Mouse (Mus musculus) heart, embryonic 13.5 days (tissue): Measurements from ENCODE around the gene Ttc28. TPM values are rescaled to one million over a fixed set of nuclear protein-coding genes. Genes with fewer than 3 reads are reported as not detected.

Source experiments
- ATAC-seq: fragments of 200-750 bp; cut with Nextera tagmentation; 2 replicates; pipeline ENCODE4 v1.8.0; 2017; ENCODE audit warnings: moderate TSS enrichment; ENCODE audit not compliant: insufficient number of reproducible peaks, low FRiP score, low TSS enrichment; ENCODE audit errors: extremely low read depth
- H3K27ac ChIP-seq: fragments of 300-500 bp; sonication (generic); replicated peaks from 2 replicates; pipeline ENCODE4 v1.5.1; 2015; ENCODE audit warnings: moderate library complexity, mild to moderate bottlenecking, inconsistent platforms
- H3K27me3 ChIP-seq: fragments of 300-500 bp; sonication (generic); replicated peaks from 2 replicates; pipeline ENCODE4 v1.6.1; 2015; ENCODE audit warnings: mild to moderate bottlenecking, inconsistent platforms
- H3K36me3 ChIP-seq: fragments of 300-500 bp; sonication (generic); 2 replicates; pipeline ENCODE4 v1.6.1; 2015; ENCODE audit warnings: mild to moderate bottlenecking, inconsistent platforms
- H3K4me1 ChIP-seq: fragments of 300-500 bp; sonication (generic); 2 replicates; pipeline ENCODE4 v1.6.1; 2015; ENCODE audit warnings: inconsistent platforms
- H3K4me2 ChIP-seq: fragments of 300-500 bp; sonication (generic); 2 replicates; pipeline ENCODE4 v1.6.1; 2015; ENCODE audit warnings: inconsistent platforms, mild to moderate bottlenecking, moderate library complexity
- H3K4me3 ChIP-seq: fragments of 300-500 bp; sonication (generic); 2 replicates; pipeline ENCODE4 v1.5.1; 2015; ENCODE audit warnings: moderate library complexity, mild to moderate bottlenecking, inconsistent platforms
- H3K9ac ChIP-seq: fragments of 300-500 bp; sonication (generic); 2 replicates; pipeline ENCODE4 v1.6.1; 2015; ENCODE audit warnings: inconsistent platforms, mild to moderate bottlenecking, moderate library complexity
- H3K9me3 ChIP-seq: fragments of 300-500 bp; sonication (generic); 2 replicates; pipeline ENCODE4 v1.6.1; 2016; ENCODE audit warnings: inconsistent platforms
- WGBS: fragments of 180-500 bp; shearing (Covaris S2); methylation state at CpG from one replicate; pipeline ENCODE4 v1.1.7; 2015; ENCODE audit warnings: mixed read lengths; 5-methylcytosine and 5-hydroxymethylcytosine counted together
- polyA plus RNA-seq: library from polyadenylated mRNA; unstranded; fragments of >200 nt; fragmentation: Nextera tagmentation; extraction: Ambion mirVana; gene quantifications from 2 replicates; pipeline ENCODE4 v1.2.1, GENCODE M21; 2015

The Ttc28 gene
- polyA plus RNA-seq, 1 experiment from 2014 or later: 7.6 TPM

GRCm38 (mm10) chr5:111155928-111156327, 276.3 kb downstream of the Ttc28 start:
- Histone ChIP-seq H3K27ac (0 out of 2 replicates have a peak overlapping the region, but pooled peaks have one; percentile 24), H3K27me3 (peaks cover 16% of the 10 kb centered on the region), H3K36me3 (no peaks in the 10 kb centered on the region), H3K4me3 (no peak overlapping the region), H3K4me1 (peaks cover 73% of the 10 kb centered on the region), H3K9me3 (no peaks in the 10 kb centered on the region), H3K4me2 (no peak overlapping the region), H3K9ac (no peak overlapping the region)
- ATAC-seq: no peak
- WGBS: 73% methylated on average over 12 of the region's 12 CpGs

GRCm38 (mm10) chr5:111158266-111158665, 278.7 kb downstream of the Ttc28 start:
- Histone ChIP-seq H3K4me1 (peaks cover 70% of the 10 kb centered on the region), H3K9ac (no peak overlapping the region), H3K36me3 (no peaks in the 10 kb centered on the region), H3K27ac (no peak overlapping the region), H3K4me2 (no peak overlapping the region), H3K27me3 (peaks cover 29% of the 10 kb centered on the region), H3K9me3 (no peaks in the 10 kb centered on the region), H3K4me3 (no peak overlapping the region)
- no peak for ATAC-seq
- 76% methylated on average over 9 of the region's 9 CpGs for WGBS

DNA sequence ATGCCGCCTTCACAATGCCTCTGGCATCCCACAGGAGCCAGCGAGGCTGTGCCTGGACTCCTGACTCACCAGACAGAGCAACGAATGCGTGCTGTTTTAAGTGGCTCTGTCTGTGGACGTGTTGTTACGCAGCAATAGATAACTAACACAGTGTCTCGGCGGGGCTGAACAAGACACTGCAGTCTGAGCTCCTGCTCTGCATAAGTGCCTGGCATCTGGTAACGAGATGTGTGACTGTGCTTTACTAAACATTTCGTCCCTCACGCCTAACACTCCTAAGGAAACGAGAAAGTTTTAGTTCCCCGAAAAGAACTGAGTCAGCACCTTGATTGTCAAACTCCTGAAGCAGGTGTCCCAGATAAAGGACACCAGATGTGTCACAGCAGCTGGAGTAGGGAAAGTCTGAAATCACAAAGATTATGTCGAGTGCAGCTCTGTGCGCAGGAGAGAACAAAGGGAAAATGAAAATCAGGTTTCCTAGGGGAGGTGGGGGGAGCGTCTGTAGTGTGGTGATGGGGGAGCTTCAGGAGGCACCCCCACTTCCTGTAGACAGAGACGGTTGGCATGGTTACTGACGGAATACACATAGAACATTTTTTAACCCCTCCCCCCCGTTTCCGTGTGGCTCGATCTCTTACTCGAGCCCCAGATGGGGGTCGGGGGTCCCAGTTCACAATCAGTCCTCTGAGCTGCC, 280.2 kb downstream of the Ttc28 start:
- Histone ChIP-seq H3K36me3 (no peaks in the 10 kb centered on the region), H3K27ac (peak overlapping the region; percentile 51), H3K4me1 (peaks cover 58% of the 10 kb centered on the region), H3K9me3 (no peaks in the 10 kb centered on the region), H3K4me3 (peak overlapping the region; percentile 27; the same call in 1 of the 2 replicates), H3K4me2 (peak overlapping the region; percentile 59), H3K27me3 (peaks cover 38% of the 10 kb centered on the region), H3K9ac (peak overlapping the region; percentile 63)
- ATAC-seq: no peak
- 24% methylated on average over 23 of the region's 23 CpGs for WGBS

DNA sequence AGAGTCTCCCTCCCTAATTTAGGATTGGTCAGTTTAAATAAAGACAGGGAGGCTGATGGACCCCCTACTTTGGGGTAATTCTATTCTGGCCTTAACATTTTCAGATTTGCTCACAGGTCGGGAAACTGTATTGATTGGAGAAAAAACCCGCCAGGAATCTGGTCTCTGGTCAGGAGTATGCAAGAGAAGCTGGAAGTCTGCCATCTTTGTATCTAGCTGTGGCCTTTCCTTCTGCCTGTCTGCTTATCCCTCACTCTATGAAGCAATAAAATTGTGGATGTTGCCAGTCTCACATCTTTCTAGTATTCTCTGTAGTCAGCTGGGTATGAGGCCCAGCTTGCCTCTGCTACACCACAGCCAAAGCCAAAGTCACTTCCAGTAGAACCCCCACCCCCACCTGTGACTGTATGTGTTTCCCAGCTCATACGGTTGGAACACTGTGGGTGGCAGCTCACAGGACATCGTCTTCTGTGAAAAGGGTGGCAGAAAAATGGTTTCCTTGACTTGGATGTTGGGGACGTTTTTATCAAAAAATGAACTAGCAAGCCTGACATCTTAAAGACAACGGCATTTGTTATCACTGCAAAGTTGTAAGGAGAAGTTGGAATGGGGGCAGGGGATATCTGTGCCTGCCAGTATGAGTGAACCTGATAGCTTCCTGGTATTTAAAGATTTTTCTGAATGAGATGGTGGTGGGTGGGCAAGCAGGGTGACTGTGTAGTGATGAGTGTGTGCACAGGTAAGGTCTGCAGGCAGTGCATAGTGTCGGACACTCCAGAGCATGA, 281.7 kb downstream of the Ttc28 start:
- Histone ChIP-seq H3K36me3 (no peaks in the 10 kb centered on the region), H3K4me3 (no peak overlapping the region), H3K9ac (no peak overlapping the region), H3K4me2 (no peak overlapping the region), H3K9me3 (no peaks in the 10 kb centered on the region), H3K4me1 (peaks cover 48% of the 10 kb centered on the region), H3K27me3 (peaks cover 43% of the 10 kb centered on the region), H3K27ac (no peak overlapping the region)
- 53% methylated on average over 7 of the region's 7 CpGs for WGBS
- no peak for ATAC-seq

GRCm38 (mm10) chr5:111162857-111163256, 283.3 kb downstream of the Ttc28 start:
- no peak overlapping the region for H3K9ac ChIP-seq
- no peaks in the 10 kb centered on the region for H3K36me3 ChIP-seq
- peaks cover 46% of the 10 kb centered on the region for H3K4me1 ChIP-seq
- H3K4me3 ChIP-seq: no peak overlapping the region
- H3K27ac ChIP-seq: no peak overlapping the region
- H3K9me3 ChIP-seq: no peaks in the 10 kb centered on the region
- peaks cover 36% of the 10 kb centered on the region for H3K27me3 ChIP-seq
- 43% methylated on average over 6 of the region's 6 CpGs for WGBS
- ATAC-seq: no peak
- H3K4me2 ChIP-seq: no peak overlapping the region

DNA sequence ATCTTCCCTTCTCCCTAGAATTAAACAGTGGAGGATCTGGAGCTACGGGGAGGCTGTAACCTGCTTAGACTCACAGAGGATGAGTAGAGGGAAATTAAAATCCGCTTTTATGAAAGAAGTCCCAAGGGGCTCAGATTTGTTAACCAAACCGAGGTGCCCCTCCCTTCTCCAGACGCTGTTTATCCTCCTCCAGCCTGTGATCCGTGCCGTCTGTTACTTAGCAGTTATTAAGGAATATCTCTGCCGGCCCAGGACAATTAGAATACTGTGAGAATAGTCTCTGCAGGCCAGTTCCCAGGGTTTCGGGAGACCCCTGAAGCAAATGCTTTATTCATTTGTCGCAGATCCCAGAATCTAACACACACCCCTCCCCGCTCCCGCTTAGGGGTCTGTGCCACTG, 283.8 kb downstream of the Ttc28 start:
- 73% methylated on average over 11 of the region's 11 CpGs for WGBS
- H3K4me2 ChIP-seq: no peak overlapping the region
- ATAC-seq: no peak
- peaks cover 31% of the 10 kb centered on the region for H3K27me3 ChIP-seq
- H3K9me3 ChIP-seq: no peaks in the 10 kb centered on the region
- H3K27ac ChIP-seq: no peak overlapping the region
- H3K4me1 ChIP-seq: peaks cover 42% of the 10 kb centered on the region
- no peaks in the 10 kb centered on the region for H3K36me3 ChIP-seq
- H3K9ac ChIP-seq: no peak overlapping the region
- no peak overlapping the region for H3K4me3 ChIP-seq

- no peak overlapping the region for H3K9ac ChIP-seq
- H3K4me1 ChIP-seq: peaks cover 32% of the 10 kb centered on the region
- H3K27ac ChIP-seq: no peak overlapping the region
- peaks cover 30% of the 10 kb centered on the region for H3K27me3 ChIP-seq
- no peak for ATAC-seq
- no peaks in the 10 kb centered on the region for H3K36me3 ChIP-seq
- no peak overlapping the region for H3K4me3 ChIP-seq
- H3K4me2 ChIP-seq: no peak overlapping the region
- no peaks in the 10 kb centered on the region for H3K9me3 ChIP-seq
- WGBS: 38% methylated on average over 9 of the region's 9 CpGs
Observed at GRCm38 (mm10) chr5:111164348-111164920, 284.8 kb downstream of the Ttc28 start.

DNA sequence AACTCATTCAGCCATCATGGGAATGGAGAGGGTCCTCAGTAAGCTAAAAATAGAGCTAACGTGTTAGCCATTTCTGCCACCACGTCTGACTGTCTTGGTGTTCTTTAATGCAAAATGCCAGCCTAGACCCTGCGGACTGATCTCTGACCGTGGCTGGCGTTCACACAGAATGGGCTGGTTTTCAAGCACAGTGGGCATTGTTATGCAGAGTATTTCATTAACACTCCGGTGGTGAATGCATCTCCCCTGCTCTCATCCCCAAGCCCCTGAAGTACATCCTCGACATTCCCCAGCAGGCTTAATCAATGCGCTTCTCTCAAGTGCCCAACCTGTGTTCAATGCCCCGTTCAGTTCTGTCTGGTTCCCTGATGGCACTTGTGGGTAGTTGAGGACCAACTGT, 290.8 kb downstream of the Ttc28 start:
- no peak overlapping the region for H3K27ac ChIP-seq
- H3K4me1 ChIP-seq: peaks cover 15% of the 10 kb centered on the region
- 0 out of 2 replicates have a peak overlapping the region, but pooled peaks have one; percentile 1 for H3K4me2 ChIP-seq
- no peak overlapping the region for H3K4me3 ChIP-seq
- H3K9me3 ChIP-seq: no peaks in the 10 kb centered on the region
- no peaks in the 10 kb centered on the region for H3K36me3 ChIP-seq
- 38% methylated on average over 9 of the region's 9 CpGs for WGBS
- H3K9ac ChIP-seq: no peak overlapping the region
- no peak for ATAC-seq
- H3K27me3 ChIP-seq: peaks cover 7% of the 10 kb centered on the region

DNA sequence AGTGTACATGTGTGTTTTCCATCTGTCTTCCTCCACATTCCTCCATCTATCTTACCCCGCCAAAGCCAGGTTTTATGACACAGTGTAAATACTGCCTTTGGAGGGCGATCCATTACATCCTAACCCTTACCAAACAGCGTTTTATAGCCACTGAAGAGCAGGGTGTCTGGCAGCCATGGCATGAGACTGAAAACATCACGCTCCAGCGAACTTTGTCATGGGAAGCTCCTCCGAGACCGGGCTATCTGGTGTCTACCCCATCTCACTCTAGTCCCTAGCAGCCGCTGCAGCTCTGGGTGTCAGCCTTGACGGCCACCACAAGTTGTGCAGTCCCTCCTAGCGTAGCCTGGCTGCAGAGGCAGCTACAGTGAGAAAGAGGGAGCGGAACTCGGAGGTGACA, 295.8 kb downstream of the Ttc28 start:
- 62% methylated on average over 12 of the region's 12 CpGs for WGBS
- Histone ChIP-seq H3K36me3 (no peaks in the 10 kb centered on the region), H3K4me1 (peaks cover 34% of the 10 kb centered on the region), H3K4me3 (no peak overlapping the region), H3K9ac (no peak overlapping the region), H3K27ac (no peak overlapping the region), H3K27me3 (no peaks in the 10 kb centered on the region), H3K4me2 (no peak overlapping the region), H3K9me3 (no peaks in the 10 kb centered on the region)
- ATAC-seq: no peak

GRCm38 (mm10) chr5:111175842-111176241, 296.2 kb downstream of the Ttc28 start:
- no peak overlapping the region for H3K9ac ChIP-seq
- H3K36me3 ChIP-seq: no peaks in the 10 kb centered on the region
- no peaks in the 10 kb centered on the region for H3K27me3 ChIP-seq
- ATAC-seq: no peak
- H3K4me2 ChIP-seq: no peak overlapping the region
- no peak overlapping the region for H3K27ac ChIP-seq
- WGBS: 81% methylated on average over 9 of the region's 9 CpGs
- H3K9me3 ChIP-seq: no peaks in the 10 kb centered on the region
- H3K4me1 ChIP-seq: peaks cover 36% of the 10 kb centered on the region
- no peak overlapping the region for H3K4me3 ChIP-seq

- Histone ChIP-seq H3K4me1 (peaks cover 42% of the 10 kb centered on the region), H3K4me3 (no peak overlapping the region), H3K27ac (no peak overlapping the region), H3K36me3 (no peaks in the 10 kb centered on the region), H3K27me3 (no peaks in the 10 kb centered on the region), H3K9ac (no peak overlapping the region), H3K4me2 (no peak overlapping the region), H3K9me3 (no peaks in the 10 kb centered on the region)
- WGBS: 83% methylated on average over 13 of the region's 13 CpGs
- no peak for ATAC-seq
Observed at GRCm38 (mm10) chr5:111176441-111176840, 296.8 kb downstream of the Ttc28 start.
